Mouse (Mus musculus) retina, postnatal 1 day (tissue): ENCODE measurements around the gene Lipk.

Experiments used
- DNase-seq: peaks from one replicate; pipeline ENCODE4 v3.0.0-alpha.2; 2012

Lipk gene

GRCm38 (mm10) chr19:34008002-34008401 lies at the start of gene Lipk:
Gene Lipk, plus strand, starts transcription at chr19:34008290.
- no peak for DNase-seq

GRCm38 (mm10) chr19:33960887-33961286 lies 47.2 kb upstream of the Lipk start, which contains the start of gene Lipf:
Gene Lipf, plus strand, starts transcription at chr19:33961187.
- DNase-seq, result no peak

- peak; percentile 19 for DNase-seq
Measured at GRCm38 (mm10) chr19:33979007-33979406, 29.1 kb upstream of the Lipk start.

- DNase-seq, result no peak
Measured at GRCm38 (mm10) chr19:33983043-33983442, 25.0 kb upstream of the Lipk start.

GRCm38 (mm10) chr19:34021440-34022172 lies 13.5 kb downstream of the Lipk start:
- no peak for DNase-seq

- peak; percentile 19 for DNase-seq
Measured at GRCm38 (mm10) chr19:34022759-34023158, 14.7 kb downstream of the Lipk start.

GRCm38 (mm10) chr19:34039731-34040130 lies 31.6 kb downstream of the Lipk start:
- no peak for DNase-seq

GRCm38 (mm10) chr19:34043008-34043407 lies 34.9 kb downstream of the Lipk start:
- DNase-seq, result no peak

GRCm38 (mm10) chr19:34049371-34050039 lies 41.4 kb downstream of the Lipk start:
- DNase-seq, result no peak

GRCm38 (mm10) chr19:34051502-34051901 lies 43.4 kb downstream of the Lipk start:
- no peak for DNase-seq

GRCm38 (mm10) chr19:34063547-34063946 lies 55.5 kb downstream of the Lipk start:
- no peak for DNase-seq

- no peak for DNase-seq
Measured at GRCm38 (mm10) chr19:34064059-34064458, 56.0 kb downstream of the Lipk start.

GRCm38 (mm10) chr19:34066779-34067472 lies 58.8 kb downstream of the Lipk start, which contains the start of gene Lipn:
Gene Lipn, plus strand, starts transcription at chr19:34067358.
- DNase-seq, result no peak

GRCm38 (mm10) chr19:34074239-34074638 lies 66.1 kb downstream of the Lipk start:
- no peak for DNase-seq

GRCm38 (mm10) chr19:34078130-34078529 lies 70.0 kb downstream of the Lipk start:
- no peak for DNase-seq

GRCm38 (mm10) chr19:34089011-34089680 lies 81.1 kb downstream of the Lipk start:
- DNase-seq, result no peak

GRCm38 (mm10) chr19:34095381-34095780 lies 87.3 kb downstream of the Lipk start:
- DNase-seq, result no peak

- no peak for DNase-seq
Measured at GRCm38 (mm10) chr19:34096228-34096627, 88.1 kb downstream of the Lipk start.
